Mouse (Mus musculus) heart, adult 10 weeks (tissue): ENCODE results near the gene P2rx2. TPM values are rescaled to one million over a fixed set of nuclear protein-coding genes. Genes with fewer than 3 reads are reported as not detected.

Source experiments
- polyA plus RNA-seq: library from polyadenylated mRNA; stranded (reverse); fragments of 350-450 nt; fragmentation: Illumina TruSeq; extraction: RNeasy Lipid Tissue Mini Kit (QIAGEN cat#74804); gene quantifications from one replicate; pipeline ENCODE4 v1.2.3, GENCODE M21; 2014; ENCODE audit warnings: low read depth, low replicate concordance

The P2rx2 gene
- polyA plus RNA-seq, result not detected

GRCm38 (mm10) chr5:110342648-110343284 lies at the start of gene P2rx2:
P2rx2 (minus strand) TSS chr5:110343212.

GRCm38 (mm10) chr5:110344524-110344923 lies 1.5 kb upstream of the P2rx2 start, which contains the start of gene Lrcol1:
Lrcol1 (plus strand) TSS chr5:110344730.

Other genes with a start within 250 kb of the P2rx2 start
- not detected for gene Gm35315, start 248.8 kb downstream of the P2rx2 start, polyA plus RNA-seq
- not detected for gene Plcxd1, start 243.2 kb downstream of the P2rx2 start, polyA plus RNA-seq
- gene Gtpbp6, start 235.0 kb downstream of the P2rx2 start, polyA plus RNA-seq, result 13.6 TPM
- gene Zfp605, start 233.1 kb downstream of the P2rx2 start, polyA plus RNA-seq, result 3.2 TPM
- gene Chfr, start 207.4 kb downstream of the P2rx2 start, polyA plus RNA-seq, result 16.6 TPM
- 30.0 TPM for gene Golga3, start 166.5 kb downstream of the P2rx2 start, polyA plus RNA-seq
- gene Ankle2, start 112.2 kb downstream of the P2rx2 start, polyA plus RNA-seq, result 18.6 TPM
- 37.2 TPM for gene Pgam5, start 73.3 kb downstream of the P2rx2 start, polyA plus RNA-seq
- gene Pxmp2, start 57.0 kb downstream of the P2rx2 start, polyA plus RNA-seq, result 140 TPM
- 2.2 TPM for gene Pole, start 56.9 kb downstream of the P2rx2 start, polyA plus RNA-seq
- not detected for gene Lrcol1, start 1.5 kb upstream of the P2rx2 start, polyA plus RNA-seq
- 39.7 TPM for gene Fbrsl1, start 105.3 kb upstream of the P2rx2 start, polyA plus RNA-seq
- not detected for gene Galnt9, start 201.1 kb upstream of the P2rx2 start, polyA plus RNA-seq